Mouse (Mus musculus) ES-Bruce4 (cell line): Measurements from ENCODE around the gene Slc39a1.

Experiments
- EP300 ChIP-seq: IDR thresholded peaks from 2 replicates; pipeline ENCODE4 v1.6.1; 2011; ENCODE audit warnings: low read depth, low read length; ENCODE audit not compliant: insufficient read depth
- POLR2A ChIP-seq: IDR thresholded peaks from one replicate; pipeline ENCODE4 v1.8.1; 2011; ENCODE audit warnings: low read length; ENCODE audit not compliant: insufficient read depth

- TF ChIP-seq POLR2A = no peak
- TF ChIP-seq EP300 = no peak
Measured at GRCm38 (mm10) chr3:90241251-90241650, 6.7 kb upstream of the Slc39a1 start.
